Mouse (Mus musculus): ENCODE data around the gene Srrm4. TPM values are rescaled to one million over a fixed set of nuclear protein-coding genes. Genes with fewer than 3 reads are reported as not detected.

Gene Srrm4
- polyA plus RNA-seq, 1 experiment from 2014 or later = 23.6 TPM

DNA sequence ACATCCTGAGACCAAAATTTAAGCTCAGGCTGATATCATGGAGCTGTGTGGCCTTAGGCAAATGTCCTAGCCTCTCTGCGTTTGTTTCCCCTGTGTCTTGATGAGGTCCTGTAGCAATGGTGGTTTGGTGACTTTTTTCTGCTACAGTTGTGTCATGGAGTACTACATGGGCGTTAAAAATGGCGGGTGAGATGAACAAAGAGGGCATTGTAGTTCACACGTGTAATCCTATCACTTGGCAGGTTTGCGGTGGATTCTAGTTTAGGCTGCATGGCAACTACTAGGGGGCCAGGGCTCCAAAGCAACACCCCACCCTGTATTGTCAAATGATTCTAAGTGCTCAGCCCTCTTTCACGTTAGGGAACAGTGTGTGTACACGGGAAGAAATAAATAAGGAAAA, 21.1 kb downstream of the Srrm4 start:
- 60% methylated on average over 7 of the region's 7 CpGs for WGBS
- Histone ChIP-seq H3K4me2 (no peak overlapping the region), H3K36me3 (no peaks in the 10 kb centered on the region), H3K9ac (no peak overlapping the region), H3K27me3 (no peaks in the 10 kb centered on the region), H3K4me3 (no peak overlapping the region), H3K4me1 (replicated peaks) (peaks cover 79% of the 10 kb centered on the region), H3K9me3 (no peaks in the 10 kb centered on the region), H3K27ac (peak overlapping the region; percentile 84; the same call in 1 of the 2 replicates)
- ATAC-seq (ENCODE audit: low FRiP score) = no peak

GRCm38 (mm10) chr5:116569629-116570028, 22.0 kb downstream of the Srrm4 start:
- WGBS = 2% methylated on average over 9 of the region's 9 CpGs
- Histone ChIP-seq H3K27me3 (no peaks in the 10 kb centered on the region), H3K9ac (peak overlapping the region; percentile 66; the same call in 1 of the 2 replicates), H3K27ac (peak overlapping the region; percentile 84), H3K4me3 (no peak overlapping the region), H3K4me1 (replicated peaks) (peaks cover 84% of the 10 kb centered on the region), H3K36me3 (no peaks in the 10 kb centered on the region), H3K9me3 (no peaks in the 10 kb centered on the region), H3K4me2 (peak overlapping the region; percentile 30)
- peak; percentile 70; the same call in 1 of the 2 replicates for ATAC-seq (ENCODE audit: low FRiP score)

DNA sequence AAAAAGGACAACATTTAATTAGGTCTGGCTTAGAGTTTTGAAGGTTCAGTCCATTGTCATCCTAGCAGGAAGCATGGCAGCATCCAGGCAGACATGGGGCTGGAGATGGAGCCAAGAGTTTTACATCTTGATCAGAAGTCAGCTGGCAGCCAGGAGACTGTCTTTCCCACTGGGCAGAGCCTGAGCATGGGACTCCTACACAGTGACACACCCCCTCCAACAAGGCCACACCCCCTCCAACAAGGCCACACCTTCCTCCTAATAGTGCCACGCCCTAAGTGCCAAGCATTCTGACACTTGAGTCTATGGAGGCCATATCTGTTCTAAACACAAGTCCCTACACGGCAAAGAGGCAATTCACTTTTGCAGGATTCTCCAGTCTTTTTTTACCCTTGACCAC, 23.6 kb downstream of the Srrm4 start:
- no peaks in the 10 kb centered on the region for H3K27me3 ChIP-seq
- peaks cover 78% of the 10 kb centered on the region for H3K4me1 ChIP-seq (replicated peaks)
- no peaks in the 10 kb centered on the region for H3K36me3 ChIP-seq
- no peak overlapping the region for H3K9ac ChIP-seq
- H3K4me3 ChIP-seq = no peak overlapping the region
- WGBS = 86% methylated on average over 2 of the region's 2 CpGs
- no peak for ATAC-seq (ENCODE audit: low FRiP score)
- no peaks in the 10 kb centered on the region for H3K9me3 ChIP-seq
- H3K4me2 ChIP-seq = no peak overlapping the region
- H3K27ac ChIP-seq = no peak overlapping the region

- no peaks in the 10 kb centered on the region for H3K27me3 ChIP-seq
- ATAC-seq (ENCODE audit: low FRiP score) = no peak
- H3K4me2 ChIP-seq = no peak overlapping the region
- H3K36me3 ChIP-seq = peaks cover 3% of the 10 kb centered on the region; the same call in 1 of the 2 replicates
- 93% methylated on average over 8 of the region's 8 CpGs for WGBS
- H3K27ac ChIP-seq = no peak overlapping the region
- H3K9me3 ChIP-seq = no peaks in the 10 kb centered on the region
- H3K4me3 ChIP-seq = no peak overlapping the region
- no peak overlapping the region for H3K9ac ChIP-seq
- H3K4me1 ChIP-seq (replicated peaks) = peaks cover 70% of the 10 kb centered on the region
These were observed 24.3 kb downstream of the Srrm4 start for GRCm38 (mm10) chr5:116567298-116567697.

DNA sequence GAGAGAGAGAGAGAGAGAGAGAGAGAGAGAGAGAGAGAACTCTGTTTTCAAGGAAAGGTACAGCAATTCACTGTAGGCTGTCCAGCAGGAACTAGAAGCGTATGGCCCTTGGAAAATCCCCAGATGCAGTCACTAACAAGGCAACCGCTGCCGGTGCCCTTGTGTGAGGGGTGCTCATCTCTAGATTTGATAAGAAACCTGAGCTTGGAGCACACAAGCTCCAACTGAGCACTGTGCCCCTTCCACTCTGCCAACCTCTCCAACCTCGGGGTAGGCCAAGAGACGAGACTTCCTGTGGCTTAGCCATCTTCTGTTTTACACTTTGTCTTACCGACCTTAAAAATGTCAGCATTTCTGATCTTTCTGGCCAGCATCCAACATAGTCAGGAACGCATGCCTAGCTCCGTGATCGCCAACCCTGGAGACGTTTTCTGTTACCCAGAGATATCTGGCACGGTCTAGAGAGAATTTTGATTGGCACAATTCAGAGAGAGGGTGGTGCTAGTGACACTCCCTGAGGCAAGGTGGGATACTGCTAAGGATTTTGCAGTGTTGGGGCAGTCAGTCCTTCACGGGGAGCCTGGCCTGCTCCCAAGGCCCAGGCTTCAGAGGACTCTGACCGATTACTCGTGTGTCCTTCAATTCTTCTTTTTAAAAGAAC, 25.1 kb downstream of the Srrm4 start:
- WGBS = 63% methylated on average over 14 of the region's 14 CpGs
- Histone ChIP-seq H3K4me2 (no peak overlapping the region), H3K9ac (no peak overlapping the region), H3K4me3 (no peak overlapping the region), H3K36me3 (peaks cover 3% of the 10 kb centered on the region; the same call in 1 of the 2 replicates), H3K9me3 (no peaks in the 10 kb centered on the region), H3K4me1 (replicated peaks) (peaks cover 62% of the 10 kb centered on the region), H3K27me3 (no peaks in the 10 kb centered on the region), H3K27ac (peak overlapping the region; percentile 55; the same call in 1 of the 2 replicates)
- ATAC-seq (ENCODE audit: low FRiP score) = no peak

GRCm38 (mm10) chr5:116565573-116565972, 26.0 kb downstream of the Srrm4 start:
- Histone ChIP-seq H3K4me2 (no peak overlapping the region), H3K36me3 (peaks cover 3% of the 10 kb centered on the region; the same call in 1 of the 2 replicates), H3K9ac (no peak overlapping the region), H3K27me3 (no peaks in the 10 kb centered on the region), H3K27ac (no peak overlapping the region), H3K9me3 (no peaks in the 10 kb centered on the region), H3K4me3 (no peak overlapping the region), H3K4me1 (replicated peaks) (peaks cover 53% of the 10 kb centered on the region)
- no peak for ATAC-seq (ENCODE audit: low FRiP score)
- 69% methylated on average over 9 of the region's 9 CpGs for WGBS

DNA sequence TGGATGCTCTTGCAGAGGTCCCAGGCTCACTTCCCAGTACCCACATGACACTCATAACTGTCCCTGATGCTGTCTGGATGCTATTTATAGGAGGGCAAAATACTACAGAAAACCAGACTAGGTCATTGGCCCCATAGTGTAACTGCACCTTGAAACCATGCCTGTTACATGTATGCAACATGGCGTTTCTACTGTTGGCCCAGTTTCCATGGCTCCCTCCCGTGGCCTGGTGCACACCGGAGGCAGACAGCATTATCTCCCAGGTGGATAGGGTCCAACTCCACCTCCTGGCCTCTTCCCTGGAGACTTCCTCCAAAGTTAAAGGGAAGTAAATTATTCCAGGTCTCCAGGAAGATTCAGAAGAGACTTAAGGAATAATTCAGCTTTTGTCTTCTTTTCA, 27.2 kb downstream of the Srrm4 start:
- Histone ChIP-seq H3K4me3 (no peak overlapping the region), H3K4me2 (no peak overlapping the region), H3K27me3 (no peaks in the 10 kb centered on the region), H3K4me1 (replicated peaks) (peaks cover 45% of the 10 kb centered on the region), H3K27ac (no peak overlapping the region), H3K9me3 (no peaks in the 10 kb centered on the region), H3K36me3 (peaks cover 3% of the 10 kb centered on the region; the same call in 1 of the 2 replicates), H3K9ac (no peak overlapping the region)
- ATAC-seq (ENCODE audit: low FRiP score) = no peak
- 85% methylated on average over 3 of the region's 3 CpGs for WGBS

- Histone ChIP-seq H3K36me3 (peaks cover 3% of the 10 kb centered on the region; the same call in 1 of the 2 replicates), H3K4me2 (no peak overlapping the region), H3K4me3 (no peak overlapping the region), H3K9ac (no peak overlapping the region), H3K27ac (0 out of 2 replicates have a peak overlapping the region, but pooled peaks have one; percentile 2), H3K9me3 (no peaks in the 10 kb centered on the region), H3K4me1 (replicated peaks) (peaks cover 39% of the 10 kb centered on the region), H3K27me3 (no peaks in the 10 kb centered on the region)
- ATAC-seq (ENCODE audit: low FRiP score) = no peak
- 78% methylated on average over 6 of the region's 6 CpGs for WGBS
These were observed 27.9 kb downstream of the Srrm4 start for GRCm38 (mm10) chr5:116563713-116564112.

GRCm38 (mm10) chr5:116559091-116559490, 32.5 kb downstream of the Srrm4 start:
- Histone ChIP-seq H3K9ac (no peak overlapping the region), H3K4me2 (no peak overlapping the region), H3K4me3 (no peak overlapping the region), H3K27ac (no peak overlapping the region), H3K27me3 (no peaks in the 10 kb centered on the region), H3K9me3 (no peaks in the 10 kb centered on the region), H3K36me3 (peaks cover 6% of the 10 kb centered on the region; the same call in 1 of the 2 replicates), H3K4me1 (replicated peaks) (peaks cover 21% of the 10 kb centered on the region)
- ATAC-seq (ENCODE audit: low FRiP score) = no peak
- WGBS = 77% methylated on average over 7 of the region's 7 CpGs

DNA sequence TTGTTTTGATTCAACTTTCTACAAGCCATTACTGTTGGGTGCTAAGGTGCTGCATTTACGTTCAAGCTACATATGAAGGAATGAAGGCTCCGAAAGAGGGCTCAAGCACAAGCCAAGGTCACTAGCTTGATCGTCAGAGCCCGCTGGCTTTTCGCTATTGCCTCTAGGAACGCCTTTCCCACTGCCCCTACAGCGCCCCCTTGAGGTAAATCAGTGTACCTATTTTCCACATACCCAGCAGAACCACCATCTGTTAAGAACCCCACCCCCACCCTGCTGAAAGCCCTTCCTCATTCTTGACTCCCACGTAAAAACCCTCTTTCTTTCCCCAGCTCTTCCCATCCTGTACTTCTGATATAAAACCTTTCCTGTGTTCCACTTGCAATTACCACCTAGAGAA, 35.0 kb downstream of the Srrm4 start:
- Histone ChIP-seq H3K4me2 (no peak overlapping the region), H3K9ac (no peak overlapping the region), H3K9me3 (no peaks in the 10 kb centered on the region), H3K4me1 (replicated peaks) (peaks cover 33% of the 10 kb centered on the region), H3K36me3 (0 out of 2 replicates have a peak, but pooled peaks cover 3% of the 10 kb centered on the region), H3K27me3 (no peaks in the 10 kb centered on the region), H3K4me3 (no peak overlapping the region), H3K27ac (no peak overlapping the region)
- ATAC-seq (ENCODE audit: low FRiP score) = no peak
- WGBS = 39% methylated on average over 8 of the region's 8 CpGs

DNA sequence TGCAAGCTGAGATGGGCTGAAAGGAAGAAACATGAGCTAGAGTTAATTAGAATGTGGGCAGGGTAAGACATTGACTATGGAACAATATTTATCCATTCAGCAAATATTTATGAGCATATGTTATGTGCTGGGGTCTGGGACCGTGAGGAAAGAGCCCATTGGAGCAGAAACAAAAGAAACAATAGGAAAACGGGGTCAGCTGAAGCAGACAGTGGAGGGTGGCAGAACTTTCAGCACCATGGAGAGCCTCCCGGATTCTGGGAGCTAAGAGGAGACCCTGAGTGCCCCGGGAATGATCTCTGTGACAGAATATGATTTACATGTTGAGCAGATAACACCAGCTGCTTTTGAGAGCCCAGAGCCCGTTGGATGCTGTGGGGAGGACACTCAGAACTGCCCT, 37.7 kb downstream of the Srrm4 start:
- Histone ChIP-seq H3K27ac (peak overlapping the region; percentile 70), H3K4me3 (no peak overlapping the region), H3K27me3 (no peaks in the 10 kb centered on the region), H3K4me2 (no peak overlapping the region), H3K9me3 (no peaks in the 10 kb centered on the region), H3K36me3 (peaks cover 20% of the 10 kb centered on the region), H3K9ac (0 out of 2 replicates have a peak overlapping the region, but pooled peaks have one; percentile 24), H3K4me1 (replicated peaks) (peaks cover 30% of the 10 kb centered on the region)
- ATAC-seq (ENCODE audit: low FRiP score) = no peak
- 8% methylated on average over 5 of the region's 5 CpGs for WGBS

DNA sequence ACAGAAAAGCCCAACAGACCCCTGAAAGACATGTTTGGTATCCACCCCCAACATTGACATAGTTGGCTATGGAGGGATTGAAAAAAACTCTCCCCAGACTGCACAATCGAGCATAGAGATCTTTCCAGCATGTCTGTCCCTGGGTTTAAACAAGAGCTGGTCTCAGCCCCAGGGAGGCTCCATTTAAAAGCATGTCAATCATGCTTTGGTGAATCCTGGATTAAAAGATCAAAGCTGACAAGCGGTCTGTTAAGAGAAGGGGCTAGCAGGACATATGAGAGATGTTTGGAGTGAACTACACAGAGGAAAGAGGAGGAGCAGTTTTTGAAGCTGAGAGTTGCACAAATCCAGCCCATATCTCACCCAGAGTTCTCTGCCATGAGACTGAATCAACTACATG, 38.5 kb downstream of the Srrm4 start:
- no peak for ATAC-seq (ENCODE audit: low FRiP score)
- 36% methylated on average over 2 of the region's 2 CpGs for WGBS
- peaks cover 23% of the 10 kb centered on the region for H3K36me3 ChIP-seq
- H3K27me3 ChIP-seq = no peaks in the 10 kb centered on the region
- no peak overlapping the region for H3K9ac ChIP-seq
- H3K4me2 ChIP-seq = no peak overlapping the region
- no peaks in the 10 kb centered on the region for H3K9me3 ChIP-seq
- H3K4me1 ChIP-seq (replicated peaks) = peaks cover 30% of the 10 kb centered on the region
- no peak overlapping the region for H3K4me3 ChIP-seq
- H3K27ac ChIP-seq = no peak overlapping the region; the same call in 1 of the 2 replicates

GRCm38 (mm10) chr5:116552584-116552983, 39.0 kb downstream of the Srrm4 start:
- no peak overlapping the region for H3K4me3 ChIP-seq
- H3K9me3 ChIP-seq = no peaks in the 10 kb centered on the region
- no peak for ATAC-seq (ENCODE audit: low FRiP score)
- peaks cover 30% of the 10 kb centered on the region for H3K4me1 ChIP-seq (replicated peaks)
- H3K9ac ChIP-seq = no peak overlapping the region
- no peaks in the 10 kb centered on the region for H3K27me3 ChIP-seq
- no peak overlapping the region for H3K27ac ChIP-seq
- H3K36me3 ChIP-seq = peaks cover 25% of the 10 kb centered on the region
- no peak overlapping the region for H3K4me2 ChIP-seq
